Mouse (Mus musculus) MEL (cell line): Measurements from ENCODE around the gene Rac2. TPM values are rescaled to one million over a fixed set of nuclear protein-coding genes. Genes with fewer than 3 reads are reported as not detected.

Experiments
- DNase-seq: peaks from one replicate; pipeline ENCODE4 v3.0.0; 2011; ENCODE audit warnings: low read depth, low spot score
- H3K27ac ChIP-seq: 2 replicates; pipeline ENCODE4 v1.5.1; 2012; ENCODE audit warnings: low read depth, mild to moderate bottlenecking, control low read depth, low read length, moderate library complexity; ENCODE audit not compliant: control insufficient read depth
- H3K27me3 ChIP-seq, 2 experiments: fragments of 150-350 bp in 1 of 2; sonication (generic) in 1 of 2; 2 replicates each; pipeline ENCODE4 v1.6.1; 2012; ENCODE audit warnings: low read length in 2 of 2, mild to moderate bottlenecking in 2 of 2, improper control_type of control experiment in 1 of 2, moderate library complexity in 1 of 2; ENCODE audit not compliant: insufficient read depth in 2 of 2, control insufficient read depth in 1 of 2
- H3K36me3 ChIP-seq, 2 experiments: 2 replicates each; pipeline ENCODE4 v1.6.1; 2012 to 2014; ENCODE audit warnings: low read length in 2 of 2, improper control_type of control experiment in 1 of 2, inconsistent platforms in 1 of 2, mild to moderate bottlenecking in 1 of 2; ENCODE audit not compliant: insufficient read depth in 2 of 2, control insufficient read depth in 1 of 2
- H3K4me1 ChIP-seq, 2 experiments: fragments of 150-350 bp in 1 of 2; sonication (generic) in 1 of 2; 2 replicates each; pipeline ENCODE4 v1.6.1; 2012; ENCODE audit warnings: low read length in 2 of 2, improper control_type of control experiment in 1 of 2, mild to moderate bottlenecking in 1 of 2; ENCODE audit not compliant: insufficient read depth in 2 of 2, control insufficient read depth in 1 of 2
- H3K4me3 ChIP-seq, 2 experiments: fragments of 150-350 bp in 1 of 2; sonication (generic) in 1 of 2; 2 replicates each; pipeline ENCODE4 v1.5.1; 2012; ENCODE audit warnings: low read depth in 2 of 2, low read length in 2 of 2, mild to moderate bottlenecking in 2 of 2, moderate library complexity in 2 of 2, control low read depth in 1 of 2, improper control_type of control experiment in 1 of 2; ENCODE audit not compliant: control insufficient read depth in 1 of 2, insufficient read depth in 1 of 2
- H3K79me2 ChIP-seq: 2 replicates; pipeline ENCODE4 v1.6.1; 2012; ENCODE audit warnings: mild to moderate bottlenecking, low read length, moderate library complexity; ENCODE audit not compliant: control insufficient read depth, poor library complexity, insufficient read depth
- H3K9ac ChIP-seq: 2 replicates; pipeline ENCODE4 v1.6.1; 2012; ENCODE audit warnings: low read depth, mild to moderate bottlenecking, control low read depth, low read length, moderate library complexity; ENCODE audit not compliant: control insufficient read depth, poor library complexity, severe bottlenecking
- H3K9me3 ChIP-seq: fragments of 150-350 bp; sonication (generic); replicated peaks from 2 replicates; pipeline ENCODE4 v1.6.1; 2012; ENCODE audit warnings: mild to moderate bottlenecking, low read length, improper control_type of control experiment, moderate library complexity; ENCODE audit not compliant: insufficient read depth
- BHLHE40 ChIP-seq: IDR thresholded peaks from 2 replicates; pipeline ENCODE4 v1.6.1; 2012; ENCODE audit warnings: low read depth, mild to moderate bottlenecking, inconsistent platforms, low read length, improper control_type of control experiment, borderline replicate concordance
- CHD2 ChIP-seq: IDR thresholded peaks from 2 replicates; pipeline ENCODE4 v1.6.1; 2011; ENCODE audit warnings: low read length, improper control_type of control experiment
- E2F4 ChIP-seq: IDR thresholded peaks from 2 replicates; pipeline ENCODE4 v1.6.1; 2011; ENCODE audit warnings: low read depth, low read length, improper control_type of control experiment, borderline replicate concordance
- GATA1 ChIP-seq: IDR thresholded peaks from 2 replicates; pipeline ENCODE4 v1.6.1; 2011; ENCODE audit warnings: low read depth, low read length, improper control_type of control experiment
- HCFC1 ChIP-seq: IDR thresholded peaks from 2 replicates; pipeline ENCODE4 v1.6.1; 2012; ENCODE audit warnings: low read depth, mild to moderate bottlenecking, inconsistent platforms, low read length, improper control_type of control experiment, moderate library complexity
- KAT2A ChIP-seq: conservative IDR thresholded peaks from 2 replicates; pipeline ENCODE4 v1.6.1; 2012; ENCODE audit warnings: low read depth, low read length, improper control_type of control experiment, inconsistent platforms
- MAFK ChIP-seq: IDR thresholded peaks from 2 replicates; pipeline ENCODE4 v1.6.1; 2011; ENCODE audit warnings: low read depth, mild to moderate bottlenecking, low read length, improper control_type of control experiment, borderline replicate concordance
- MAX ChIP-seq: IDR thresholded peaks from 2 replicates; pipeline ENCODE4 v1.6.1; 2011; ENCODE audit warnings: low read length, improper control_type of control experiment
- MAZ ChIP-seq: IDR thresholded peaks from 2 replicates; pipeline ENCODE4 v1.6.1; 2012; ENCODE audit warnings: low read depth, mild to moderate bottlenecking, inconsistent platforms, low read length, improper control_type of control experiment
- MXI1 ChIP-seq: IDR thresholded peaks from 2 replicates; pipeline ENCODE4 v1.6.1; 2011; ENCODE audit warnings: mild to moderate bottlenecking, low read depth, low read length, improper control_type of control experiment
- MYC ChIP-seq: IDR thresholded peaks from 2 replicates; pipeline ENCODE4 v1.6.1; 2011; ENCODE audit warnings: low read depth, mild to moderate bottlenecking, low read length, improper control_type of control experiment, moderate library complexity
- NELFE ChIP-seq: IDR thresholded peaks from 2 replicates; pipeline ENCODE4 v1.6.1; 2011; ENCODE audit warnings: low read depth, low read length, improper control_type of control experiment
- POLR2AphosphoS2 ChIP-seq: IDR thresholded peaks from 2 replicates; pipeline ENCODE4 v1.6.1; 2011; ENCODE audit warnings: low read length, improper control_type of control experiment
- SMC3 ChIP-seq: IDR thresholded peaks from 2 replicates; pipeline ENCODE4 v1.6.1; 2011; ENCODE audit warnings: low read depth, low read length, improper control_type of control experiment
- USF1 ChIP-seq: IDR thresholded peaks from 2 replicates; pipeline ENCODE4 v1.6.1; 2014; ENCODE audit warnings: low read depth, mild to moderate bottlenecking, inconsistent platforms, low read length, improper control_type of control experiment, moderate library complexity
- USF2 ChIP-seq, 2 experiments: IDR thresholded peaks; 2 replicates each; pipeline ENCODE4 v1.6.1; 2011 to 2012; ENCODE audit warnings: improper control_type of control experiment in 2 of 2, low read length in 2 of 2, borderline replicate concordance in 1 of 2, inconsistent platforms in 1 of 2, low read depth in 1 of 2, mild to moderate bottlenecking in 1 of 2; ENCODE audit not compliant: insufficient read depth in 1 of 2
- ZC3H11A ChIP-seq: IDR thresholded peaks from 2 replicates; pipeline ENCODE4 v1.6.1; 2012; ENCODE audit warnings: low read depth, mild to moderate bottlenecking, inconsistent platforms, low read length, improper control_type of control experiment
- ZMIZ1 ChIP-seq: IDR thresholded peaks from 2 replicates; pipeline ENCODE4 v1.6.1; 2012; ENCODE audit warnings: low read depth, mild to moderate bottlenecking, inconsistent platforms, low read length, improper control_type of control experiment, moderate library complexity
- ZNF384 ChIP-seq: IDR thresholded peaks from 2 replicates; pipeline ENCODE4 v1.6.1; 2012; ENCODE audit warnings: low read depth, mild to moderate bottlenecking, inconsistent platforms, low read length, improper control_type of control experiment
- polyA plus RNA-seq, 2 experiments: library from polyadenylated mRNA; stranded (reverse) in 1 of 2; unstranded in 1 of 2; fragments of >175 nt in 1 of 2; fragments of >200 nt in 1 of 2; gene quantifications; 2 replicates each; pipeline versions ENCODE4 v1.2.1 to v1.2.4; 2012; ENCODE audit warnings: low replicate concordance in 2 of 2, low read depth in 1 of 2; ENCODE audit not compliant: insufficient read length in 2 of 2, insufficient read depth in 1 of 2, missing spikeins in 1 of 2
- total RNA-seq: library from RNA; depleted of rRNA; stranded (reverse); fragments of 300-350 nt; gene quantifications from 2 replicates; pipeline ENCODE4 v1.2.3, GENCODE M21; 2012

The Rac2 gene
- total and polyA plus RNA-seq, 3 experiments: 257 to 881 (median 772) TPM

GRCm38 (mm10) chr15:78610705-78611462 lies 38.3 kb upstream of the Rac2 start:
- Histone ChIP-seq H3K9me3 (no peaks in the 10 kb centered on the region), H3K27ac (no peak overlapping the region), H3K36me3 (no peaks in the 10 kb centered on the region), H3K79me2 (no peaks in the 10 kb centered on the region), H3K4me3 (no peak overlapping the region), H3K27me3 (no peaks in the 10 kb centered on the region), H3K4me1 (no peaks in the 10 kb centered on the region), H3K9ac (no peak overlapping the region)
- TF ChIP-seq NELFE: no peak
- TF ChIP-seq MAFK: no peak
- TF ChIP-seq ZNF384: no peak
- TF ChIP-seq KAT2A: no peak
- no peak for DNase-seq

GRCm38 (mm10) chr15:78607463-78607862 lies 34.9 kb upstream of the Rac2 start:
- Histone ChIP-seq H3K27me3 (no peaks in the 10 kb centered on the region), H3K79me2 (no peaks in the 10 kb centered on the region), H3K4me1 (no peaks in the 10 kb centered on the region), H3K27ac (no peak overlapping the region), H3K9me3 (no peaks in the 10 kb centered on the region), H3K4me3 (no peak overlapping the region), H3K36me3 (no peaks in the 10 kb centered on the region), H3K9ac (no peak overlapping the region)
- DNase-seq: no peak
- no peak for TF ChIP-seq USF1
- no peak for TF ChIP-seq MAFK
- TF ChIP-seq SMC3: no peak
- no peak for TF ChIP-seq E2F4
- no peak for TF ChIP-seq USF2 (IDR thresholded peaks at IDR 0.05; ENCODE audit: borderline replicate concordance in 1 of 2, insufficient read depth in 1 of 2, low read depth in 1 of 2, low read length in 2 of 2)
- TF ChIP-seq BHLHE40: no peak
- no peak for TF ChIP-seq MAZ
- no peak for TF ChIP-seq CHD2
- no peak for TF ChIP-seq KAT2A
- TF ChIP-seq MYC: no peak
- TF ChIP-seq ZC3H11A: no peak
- no peak for TF ChIP-seq HCFC1
- no peak for TF ChIP-seq MXI1
- no peak for TF ChIP-seq MAX
- TF ChIP-seq GATA1: no peak
- TF ChIP-seq ZMIZ1: no peak
- TF ChIP-seq NELFE: no peak
- TF ChIP-seq POLR2AphosphoS2: no peak
